Mouse (Mus musculus): ENCODE results near the gene Fam107b. TPM values are rescaled to one million over a fixed set of nuclear protein-coding genes. Genes with fewer than 3 reads are reported as not detected.

The Fam107b gene
- 430 TPM for polyA plus RNA-seq (2014; fragmentation: Illumina TruSeq; extraction: RNeasy Lipid Tissue Mini Kit (QIAGEN cat#74804); ENCODE audit: low read depth, low replicate concordance)

DNA sequence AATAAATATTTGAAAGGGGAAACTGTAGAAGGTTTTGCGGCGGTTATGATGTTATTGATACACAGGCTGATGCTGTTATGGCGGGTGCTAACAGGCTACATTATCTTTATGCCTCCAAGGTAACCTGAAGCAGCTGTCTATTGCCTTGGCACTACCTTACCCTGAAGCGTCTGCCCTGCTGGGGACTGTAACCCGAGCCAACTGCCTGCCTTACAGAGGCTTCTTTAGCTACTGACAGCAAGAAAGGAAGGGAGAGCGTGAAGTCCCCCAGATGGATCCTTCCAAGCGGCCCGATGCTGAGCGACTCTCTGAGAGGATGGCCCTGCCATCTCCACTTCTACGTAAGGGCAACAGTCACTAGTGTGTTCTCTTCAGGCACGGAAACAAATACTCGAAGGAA lies at the start of gene Fam107b:
Fam107b (plus strand) TSS at position 303 of the 400 bp plus-strand sequence.

Other genes with a start within 250 kb of the Fam107b start
- gene Rpp38, start 237.8 kb upstream of the Fam107b start, polyA plus RNA-seq (2014; fragmentation: Illumina TruSeq; extraction: RNeasy Lipid Tissue Mini Kit (QIAGEN cat#74804); ENCODE audit: low read depth, low replicate concordance), result 8.7 TPM
- not detected for gene Acbd7, start 234.3 kb upstream of the Fam107b start, polyA plus RNA-seq (2014; fragmentation: Illumina TruSeq; extraction: RNeasy Lipid Tissue Mini Kit (QIAGEN cat#74804); ENCODE audit: low read depth, low replicate concordance)
- not detected for gene Olah, start 173.3 kb upstream of the Fam107b start, polyA plus RNA-seq (2014; fragmentation: Illumina TruSeq; extraction: RNeasy Lipid Tissue Mini Kit (QIAGEN cat#74804); ENCODE audit: low read depth, low replicate concordance)
- not detected for gene Meig1, start 147.8 kb upstream of the Fam107b start, polyA plus RNA-seq (2014; fragmentation: Illumina TruSeq; extraction: RNeasy Lipid Tissue Mini Kit (QIAGEN cat#74804); ENCODE audit: low read depth, low replicate concordance)
- 8.5 TPM for gene Dclre1c, start 146.4 kb upstream of the Fam107b start, polyA plus RNA-seq (2014; fragmentation: Illumina TruSeq; extraction: RNeasy Lipid Tissue Mini Kit (QIAGEN cat#74804); ENCODE audit: low read depth, low replicate concordance)
- gene Suv39h2, start 95.5 kb upstream of the Fam107b start, polyA plus RNA-seq (2014; fragmentation: Illumina TruSeq; extraction: RNeasy Lipid Tissue Mini Kit (QIAGEN cat#74804); ENCODE audit: low read depth, low replicate concordance), result 3.2 TPM
- 1.5 TPM for gene Gm45902, start 57.7 kb upstream of the Fam107b start, polyA plus RNA-seq (2014; fragmentation: Illumina TruSeq; extraction: RNeasy Lipid Tissue Mini Kit (QIAGEN cat#74804); ENCODE audit: low read depth, low replicate concordance)
- 37.8 TPM for gene Hspa14, start 57.7 kb upstream of the Fam107b start, polyA plus RNA-seq (2014; fragmentation: Illumina TruSeq; extraction: RNeasy Lipid Tissue Mini Kit (QIAGEN cat#74804); ENCODE audit: low read depth, low replicate concordance)
- 2.5 TPM for gene Cdnf, start 57.5 kb upstream of the Fam107b start, polyA plus RNA-seq (2014; fragmentation: Illumina TruSeq; extraction: RNeasy Lipid Tissue Mini Kit (QIAGEN cat#74804); ENCODE audit: low read depth, low replicate concordance)

Measured in kidney, adult 10 weeks (tissue).